Mouse (Mus musculus): ENCODE data around the gene Rc3h1. TPM values are rescaled to one million over a fixed set of nuclear protein-coding genes. Genes with fewer than 3 reads are reported as not detected.
"Not testable (repeated sequence)": the region's sequence is repeated elsewhere in the genome, so short reads cannot be mapped to it uniquely, and the experiment has no call there.

The Rc3h1 gene
- polyA plus RNA-seq, 1 experiment: 12.4 TPM

DNA sequence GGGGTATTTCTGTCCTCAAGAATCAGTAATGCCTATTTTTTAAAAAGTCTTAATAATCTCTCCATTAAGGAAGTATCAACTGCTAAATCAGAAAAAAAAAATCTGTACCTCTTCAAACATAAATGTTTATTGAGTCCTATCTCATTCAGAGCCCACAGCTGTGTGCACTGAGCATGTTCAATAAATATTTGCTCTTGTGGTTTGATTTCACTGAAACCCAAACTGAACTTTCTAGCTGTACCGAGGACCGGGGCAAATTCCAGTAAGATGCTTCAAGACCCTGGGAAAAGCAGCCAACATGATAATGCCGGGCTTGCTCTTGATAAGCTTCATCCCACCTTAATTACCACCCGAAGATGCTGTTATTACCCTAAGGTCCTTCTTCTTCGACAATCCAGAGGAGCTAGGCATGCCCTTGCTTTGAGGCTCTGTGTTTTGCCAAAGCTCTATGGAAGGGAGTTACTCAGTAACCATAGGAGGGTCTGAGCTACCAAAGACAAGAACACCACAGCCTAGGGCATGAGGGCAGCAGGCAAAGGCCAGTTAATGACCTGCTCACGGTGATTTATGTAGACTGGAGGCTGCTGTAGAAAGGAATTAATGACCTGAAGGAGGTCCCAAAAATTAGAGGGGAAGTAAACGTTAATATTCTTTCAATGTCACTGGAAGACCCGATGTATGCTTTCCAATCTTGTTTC is 74.5 kb downstream of the Rc3h1 start:
- H3K27ac ChIP-seq (ENCODE audit: insufficient read depth, low read length): no peak overlapping the region
- WGBS: 91% methylated on average over 8 of the region's 8 CpGs
- H3K4me1 ChIP-seq (ENCODE audit: control insufficient read depth, insufficient read depth, insufficient read length): no peaks in the 10 kb centered on the region
- H3K27me3 ChIP-seq (ENCODE audit: control insufficient read depth, insufficient read depth, low read length): no peaks in the 10 kb centered on the region
- TF ChIP-seq POLR2A (IDR thresholded peaks at IDR 0.05; ENCODE audit: low read depth, low read length) (no peak), CTCF (IDR thresholded peaks at IDR 0.05; ENCODE audit: extremely low read depth, insufficient read depth, insufficient read length, insufficient replicate concordance) (no peak)
- no peaks in the 10 kb centered on the region for H3K36me3 ChIP-seq (ENCODE audit: control insufficient read depth, insufficient read depth, low read length)
- H3K4me3 ChIP-seq (ENCODE audit: extremely low read depth, insufficient read depth, insufficient read length): no peak overlapping the region
- DNase-seq (ENCODE audit: low read depth in 1 of 2, low spot score in 2 of 2): no peak

- Histone ChIP-seq H3K36me3 (ENCODE audit: control insufficient read depth, insufficient read depth, low read length) (no peaks in the 10 kb centered on the region), H3K4me1 (ENCODE audit: control insufficient read depth, insufficient read depth, insufficient read length) (no peaks in the 10 kb centered on the region), H3K27ac (ENCODE audit: insufficient read depth, low read length) (no peak overlapping the region), H3K4me3 (ENCODE audit: extremely low read depth, insufficient read depth, insufficient read length) (no peak overlapping the region), H3K27me3 (ENCODE audit: control insufficient read depth, insufficient read depth, low read length) (no peaks in the 10 kb centered on the region)
- DNase-seq (ENCODE audit: low read depth in 1 of 2, low spot score in 2 of 2): no peak
- WGBS: 92% methylated on average over 4 of the region's 4 CpGs
- TF ChIP-seq CTCF (IDR thresholded peaks at IDR 0.05; ENCODE audit: extremely low read depth, insufficient read depth, insufficient read length, insufficient replicate concordance) (no peak), POLR2A (IDR thresholded peaks at IDR 0.05; ENCODE audit: low read depth, low read length) (no peak)
Measured at GRCm38 (mm10) chr1:160981337-160981736, 75.1 kb downstream of the Rc3h1 start.

DNA sequence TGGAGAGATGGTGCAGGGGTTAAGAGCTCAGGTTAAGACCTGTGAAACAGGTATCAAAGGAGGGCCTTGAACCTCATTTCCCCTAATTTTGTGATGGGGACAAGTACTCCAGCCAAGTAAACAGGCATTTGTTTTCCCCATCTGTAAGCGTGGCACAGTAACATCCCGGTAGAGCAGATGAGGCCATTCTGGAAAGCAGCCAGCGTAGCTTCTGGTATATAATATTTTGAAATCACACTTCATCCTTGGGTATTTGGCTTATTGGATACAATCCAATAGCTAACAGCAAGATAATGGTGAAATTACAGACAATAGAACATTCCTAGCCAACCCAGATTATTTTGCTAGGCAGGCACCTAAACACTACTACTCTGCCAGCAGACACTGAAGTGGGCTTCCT is 76.7 kb downstream of the Rc3h1 start:
- Histone ChIP-seq H3K27ac (ENCODE audit: insufficient read depth, low read length) (no peak overlapping the region), H3K4me1 (ENCODE audit: control insufficient read depth, insufficient read depth, insufficient read length) (no peaks in the 10 kb centered on the region), H3K27me3 (ENCODE audit: control insufficient read depth, insufficient read depth, low read length) (no peaks in the 10 kb centered on the region), H3K4me3 (ENCODE audit: extremely low read depth, insufficient read depth, insufficient read length) (no peak overlapping the region), H3K36me3 (ENCODE audit: control insufficient read depth, insufficient read depth, low read length) (no peaks in the 10 kb centered on the region)
- 92% methylated on average over 3 of the region's 3 CpGs for WGBS
- TF ChIP-seq POLR2A (IDR thresholded peaks at IDR 0.05; ENCODE audit: low read depth, low read length): no peak
- TF ChIP-seq CTCF (IDR thresholded peaks at IDR 0.05; ENCODE audit: extremely low read depth, insufficient read depth, insufficient read length, insufficient replicate concordance): no peak
- no peak for DNase-seq (ENCODE audit: low read depth in 1 of 2, low spot score in 2 of 2)

DNA sequence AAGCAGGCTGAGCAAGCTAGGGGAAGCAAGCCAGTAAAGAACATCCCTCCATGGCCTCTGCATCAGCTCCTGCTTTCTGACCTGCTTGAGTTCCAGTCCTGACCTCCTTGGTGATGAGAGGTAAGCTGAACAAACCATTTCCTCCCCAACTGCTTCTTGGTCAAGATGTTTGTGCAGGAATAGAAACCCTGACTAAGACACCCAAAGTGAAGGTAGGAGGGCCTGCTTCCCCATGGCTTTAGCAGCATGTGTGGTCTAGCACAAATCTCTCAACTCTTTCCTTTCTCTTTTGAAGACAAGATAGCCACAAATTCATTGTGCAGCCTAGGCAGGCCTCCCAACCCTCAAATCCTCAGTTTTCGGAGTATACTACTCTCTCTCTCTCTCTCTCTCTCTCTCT is 78.5 kb downstream of the Rc3h1 start:
- not testable (repeated sequence) for H3K4me3 ChIP-seq (ENCODE audit: extremely low read depth, insufficient read depth, insufficient read length); H3K27me3 ChIP-seq (ENCODE audit: control insufficient read depth, insufficient read depth, low read length); H3K4me1 ChIP-seq (ENCODE audit: control insufficient read depth, insufficient read depth, insufficient read length); H3K27ac ChIP-seq (ENCODE audit: insufficient read depth, low read length); DNase-seq (ENCODE audit: low read depth in 1 of 2, low spot score in 2 of 2); H3K36me3 ChIP-seq (ENCODE audit: control insufficient read depth, insufficient read depth, low read length)
- WGBS: 57% methylated on average over 1 of the region's 1 CpGs

DNA sequence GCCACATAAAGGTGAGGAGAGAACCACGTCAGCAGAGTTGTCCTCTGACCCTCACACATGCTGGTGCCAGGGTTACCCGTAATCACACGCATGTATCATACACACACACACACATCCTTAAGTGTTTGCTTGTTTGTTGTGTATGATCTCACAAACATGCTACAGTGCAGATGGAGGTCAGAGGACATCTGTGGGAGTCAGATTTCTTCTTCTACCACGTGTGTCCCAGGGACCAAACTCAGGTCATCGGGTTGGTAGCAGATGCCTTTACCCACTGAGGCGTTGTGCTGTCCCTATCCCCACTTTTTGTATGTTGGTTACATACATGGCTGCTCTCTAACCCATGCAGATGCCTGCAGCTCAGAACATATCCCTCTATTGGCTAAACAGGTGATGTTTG is 79.3 kb downstream of the Rc3h1 start:
- Histone ChIP-seq H3K27ac (ENCODE audit: insufficient read depth, low read length) (no peak overlapping the region), H3K4me1 (ENCODE audit: control insufficient read depth, insufficient read depth, insufficient read length) (no peaks in the 10 kb centered on the region), H3K4me3 (ENCODE audit: extremely low read depth, insufficient read depth, insufficient read length) (no peak overlapping the region), H3K27me3 (ENCODE audit: control insufficient read depth, insufficient read depth, low read length) (no peaks in the 10 kb centered on the region), H3K36me3 (ENCODE audit: control insufficient read depth, insufficient read depth, low read length) (no peaks in the 10 kb centered on the region)
- WGBS: 89% methylated on average over 6 of the region's 6 CpGs
- no peak for DNase-seq (ENCODE audit: low read depth in 1 of 2, low spot score in 2 of 2)
- TF ChIP-seq CTCF (IDR thresholded peaks at IDR 0.05; ENCODE audit: extremely low read depth, insufficient read depth, insufficient read length, insufficient replicate concordance) (no peak), POLR2A (IDR thresholded peaks at IDR 0.05; ENCODE audit: low read depth, low read length) (no peak)

- Histone ChIP-seq H3K4me3 (ENCODE audit: extremely low read depth, insufficient read depth, insufficient read length) (no peak overlapping the region), H3K4me1 (ENCODE audit: control insufficient read depth, insufficient read depth, insufficient read length) (no peaks in the 10 kb centered on the region), H3K27ac (ENCODE audit: insufficient read depth, low read length) (no peak overlapping the region), H3K27me3 (ENCODE audit: control insufficient read depth, insufficient read depth, low read length) (no peaks in the 10 kb centered on the region), H3K36me3 (ENCODE audit: control insufficient read depth, insufficient read depth, low read length) (no peaks in the 10 kb centered on the region)
- 89% methylated on average over 17 of the region's 17 CpGs for WGBS
- no peak for DNase-seq (ENCODE audit: low read depth in 1 of 2, low spot score in 2 of 2)
- no peak for TF ChIP-seq POLR2A (IDR thresholded peaks at IDR 0.05; ENCODE audit: low read depth, low read length)
- no peak for TF ChIP-seq CTCF (IDR thresholded peaks at IDR 0.05; ENCODE audit: extremely low read depth, insufficient read depth, insufficient read length, insufficient replicate concordance)
Measured at GRCm38 (mm10) chr1:160986881-160987635, 80.8 kb downstream of the Rc3h1 start.

- no peaks in the 10 kb centered on the region for H3K27me3 ChIP-seq (ENCODE audit: control insufficient read depth, insufficient read depth, low read length)
- WGBS: 81% methylated on average over 15 of the region's 15 CpGs
- H3K4me1 ChIP-seq (ENCODE audit: control insufficient read depth, insufficient read depth, insufficient read length): no peaks in the 10 kb centered on the region
- no peaks in the 10 kb centered on the region for H3K36me3 ChIP-seq (ENCODE audit: control insufficient read depth, insufficient read depth, low read length)
- TF ChIP-seq CTCF (IDR thresholded peaks at IDR 0.05; ENCODE audit: extremely low read depth, insufficient read depth, insufficient read length, insufficient replicate concordance): no peak
- TF ChIP-seq POLR2A (IDR thresholded peaks at IDR 0.05; ENCODE audit: low read depth, low read length): no peak
- H3K27ac ChIP-seq (ENCODE audit: insufficient read depth, low read length): no peak overlapping the region
- DNase-seq (ENCODE audit: low read depth in 1 of 2, low spot score in 2 of 2): no peak
- H3K4me3 ChIP-seq (ENCODE audit: extremely low read depth, insufficient read depth, insufficient read length): no peak overlapping the region
Measured at GRCm38 (mm10) chr1:160989395-160989794, 83.2 kb downstream of the Rc3h1 start.

All from spleen, adult 2 months (tissue).